ENCODE assay signal across 9 mouse cellular contexts in genomic region chr10:128358796-128359195, GRCm38 (mm10). TPM values are rescaled to one million over a fixed set of nuclear protein-coding genes. Genes with fewer than 3 reads are reported as not detected.
DNase-seq lines count a peak whose midpoint lies in the region; ATAC-seq and TF ChIP-seq lines count a peak whose summit lies in the region.
"Had no signal": no experiment of that assay in that cellular context is flagged by ENCODE, and none has a peak within 500 bp of the region (broad histone marks: within the 10 kb centered on the region; RNA-seq: fewer than 3 reads in every experiment).

No protein-coding gene starts in this region.

- no peak overlapping the region for H3K27ac ChIP-seq in cerebellum, adult 2 months (ENCODE audit: insufficient read depth, low read length)
- no peak overlapping the region for H3K27ac ChIP-seq in limb, embryonic 11.5 days (replicated peaks; ENCODE audit: low read depth, low read length)
- no peak overlapping the region for H3K27ac ChIP-seq in limb, embryonic 10.5 days
- H3K27ac ChIP-seq: heart, embryonic 13.5 days had no signal

- TF ChIP-seq POLR2A in cerebellum, adult 2 months (IDR thresholded peaks at IDR 0.05; ENCODE audit: borderline replicate concordance, insufficient read depth, low read length) = no peak

- no peaks in the 10 kb centered on the region for H3K9me3 ChIP-seq in limb, embryonic 11.5 days (ENCODE audit: control insufficient read depth, low read length)
- no peaks in the 10 kb centered on the region for H3K9me3 ChIP-seq in limb, embryonic 10.5 days (replicated peaks)
- H3K9me3 ChIP-seq: heart, embryonic 13.5 days had no signal

- H3K4me2 ChIP-seq in limb, embryonic 11.5 days (ENCODE audit: low read depth, severe bottlenecking) = no peak overlapping the region
- H3K4me2 ChIP-seq: heart, embryonic 13.5 days had no signal

- TF ChIP-seq CTCF in cerebellum, adult 2 months (IDR thresholded peaks at IDR 0.05; ENCODE audit: borderline replicate concordance, insufficient read depth, low read depth, low read length) = peak; percentile 50; the same call in 1 of the 2 replicates

- ATAC-seq in limb, embryonic 11.5 days (ENCODE audit: insufficient number of reproducible peaks, low FRiP score, low TSS enrichment, low read depth) = no peak

- no peaks in the 10 kb centered on the region for H3K27me3 ChIP-seq in cerebellum, adult 2 months (ENCODE audit: control insufficient read depth, insufficient read depth, low read length)
- H3K27me3 ChIP-seq in limb, embryonic 11.5 days (ENCODE audit: control insufficient read depth, insufficient read depth, low read length) = no peaks in the 10 kb centered on the region
- no peaks in the 10 kb centered on the region for H3K27me3 ChIP-seq in limb, embryonic 10.5 days (ENCODE audit: low read depth, poor library complexity, severe bottlenecking)
- H3K27me3 ChIP-seq: heart, embryonic 13.5 days had no signal

- H3K9ac ChIP-seq in limb, embryonic 11.5 days (ENCODE audit: low read length) = no peak overlapping the region
- H3K9ac ChIP-seq: heart, embryonic 13.5 days had no signal

- WGBS in cerebellum, adult 2 months = 45% methylated on average over 2 of the region's 2 CpGs
- 61% methylated on average over 2 of the region's 2 CpGs for WGBS in limb, embryonic 11.5 days
- WGBS in limb, embryonic 10.5 days = 55% methylated on average over 2 of the region's 2 CpGs

- DNase-seq in cerebellum, adult 2 months = peak; percentile 40 to 53
- DNase-seq in cerebellum, adult 9-11 months = no peak
- peak; percentile 52 for DNase-seq in limb, embryonic 11.5 days (ENCODE audit: low spot score)
- no peak for DNase-seq in limb, embryonic 10.5 days (ENCODE audit: low spot score)
- DNase-seq in adrenal gland, postnatal 25 days = peak; percentile 34
- DNase-seq in frontal cortex, postnatal 36 days (ENCODE audit: low spot score in 2 of 2) = peak; percentile 36 to 66
- peak; percentile 77 for DNase-seq in lung, postnatal 10 days
- peak; percentile 52 for DNase-seq in thymus, postnatal 25 days

- peaks cover 33% of the 10 kb centered on the region for H3K36me3 ChIP-seq in limb, embryonic 11.5 days (ENCODE audit: control insufficient read depth, insufficient read depth, low read length)
- peaks cover 97% of the 10 kb centered on the region for H3K36me3 ChIP-seq in limb, embryonic 10.5 days

- no peak overlapping the region for H3K4me3 ChIP-seq in cerebellum, adult 2 months (replicated peaks; ENCODE audit: insufficient read depth, low read depth, low read length)
- H3K4me3 ChIP-seq in limb, embryonic 11.5 days (ENCODE audit: low read depth, low read length) = no peak overlapping the region
- no peak overlapping the region for H3K4me3 ChIP-seq in limb, embryonic 10.5 days
- H3K4me3 ChIP-seq: heart, embryonic 13.5 days had no signal

- H3K4me1 ChIP-seq in cerebellum, adult 2 months (ENCODE audit: control insufficient read depth, insufficient read depth, low read length) = no peaks in the 10 kb centered on the region
- H3K4me1 ChIP-seq in limb, embryonic 11.5 days (ENCODE audit: control insufficient read depth, insufficient read depth, low read length) = no peaks in the 10 kb centered on the region
- H3K4me1 ChIP-seq in limb, embryonic 10.5 days = no peaks in the 10 kb centered on the region

RNA-seq across cellular contexts. Expression of gene Coq10a, which starts 10.0 kb away (rescaled TPM):
- polyA plus RNA-seq in cerebellum, adult 2 months (2012; rRNA removed) = 115 and 117 TPM in 2 replicates
- polyA plus RNA-seq in limb, embryonic 11.5 days (2014; fragmentation: Nextera tagmentation; extraction: Ambion mirVana) = 8.5 and 11.0 TPM in 2 replicates
- 5.6 and 9.1 TPM in 2 replicates for polyA plus RNA-seq in limb, embryonic 10.5 days (2016; fragmentation: Nextera tagmentation; extraction: Ambion mirVana)
- total RNA-seq in adrenal gland, postnatal 25 days (2021) = 74.4 and 80.2 TPM in 2 replicates

RNA-seq across cellular contexts. Expression of gene Ankrd52, which starts 18.1 kb away (rescaled TPM):
- polyA plus RNA-seq in cerebellum, adult 2 months (2012; rRNA removed) = 40.6 and 41.6 TPM in 2 replicates
- polyA plus RNA-seq in limb, embryonic 11.5 days (2014; fragmentation: Nextera tagmentation; extraction: Ambion mirVana) = 12.0 and 12.8 TPM in 2 replicates
- 15.9 and 16.5 TPM in 2 replicates for polyA plus RNA-seq in limb, embryonic 10.5 days (2016; fragmentation: Nextera tagmentation; extraction: Ambion mirVana)
- 72.3 and 75.1 TPM in 2 replicates for total RNA-seq in adrenal gland, postnatal 25 days (2021)

RNA-seq across cellular contexts. Expression of gene Cs, which starts 21.3 kb away (rescaled TPM):
- 251 and 252 TPM in 2 replicates for polyA plus RNA-seq in cerebellum, adult 2 months (2012; rRNA removed)
- 231 and 232 TPM in 2 replicates for polyA plus RNA-seq in limb, embryonic 11.5 days (2014; fragmentation: Nextera tagmentation; extraction: Ambion mirVana)
- 248 and 251 TPM in 2 replicates for polyA plus RNA-seq in limb, embryonic 10.5 days (2016; fragmentation: Nextera tagmentation; extraction: Ambion mirVana)
- total RNA-seq in adrenal gland, postnatal 25 days (2021) = 287 and 317 TPM in 2 replicates

RNA-seq across cellular contexts. Expression of gene Cnpy2, which starts 36.5 kb away (rescaled TPM):
- polyA plus RNA-seq in cerebellum, adult 2 months (2012; rRNA removed) = 65.3 and 65.4 TPM in 2 replicates
- 343 and 351 TPM in 2 replicates for polyA plus RNA-seq in limb, embryonic 11.5 days (2014; fragmentation: Nextera tagmentation; extraction: Ambion mirVana)
- polyA plus RNA-seq in limb, embryonic 10.5 days (2016; fragmentation: Nextera tagmentation; extraction: Ambion mirVana) = 313 and 334 TPM in 2 replicates
- 164 and 206 TPM in 2 replicates for total RNA-seq in adrenal gland, postnatal 25 days (2021)

RNA-seq across cellular contexts. Expression of gene Slc39a5, which starts 42.2 kb away (rescaled TPM):
- polyA plus RNA-seq in cerebellum, adult 2 months (2012; rRNA removed) = 0.13 TPM in 1 of 2 replicates, not detected in the other
- polyA plus RNA-seq in limb, embryonic 11.5 days (2014; fragmentation: Nextera tagmentation; extraction: Ambion mirVana) = 0.07 and 0.20 TPM in 2 replicates
- polyA plus RNA-seq in limb, embryonic 10.5 days (2016; fragmentation: Nextera tagmentation; extraction: Ambion mirVana) = 0.21 TPM in 1 of 2 replicates, not detected in the other
- total RNA-seq in adrenal gland, postnatal 25 days (2021) = not detected in 2 replicates

Comparison
In these comparisons a context has a peak if more than half of its experiments do, and no peak if none do; other contexts are left out.
1. DNase-seq: peak in cerebellum, adult 2 months (2 of 2), limb, embryonic 11.5 days (single experiment), adrenal gland, postnatal 25 days (single experiment), frontal cortex, postnatal 36 days (2 of 2), lung, postnatal 10 days (single experiment) and thymus, postnatal 25 days (single experiment); none in cerebellum, adult 9-11 months (single experiment) and limb, embryonic 10.5 days (single experiment).